Mouse (Mus musculus) right cerebral cortex, adult 18-20 months (tissue): ENCODE results near the gene Ddx18.

ENCODE experiments used
- DNase-seq: peaks from one replicate; pipeline ENCODE4 v3.0.0; 2022; ENCODE audit warnings: mixed read lengths

Ddx18 gene

DNA sequence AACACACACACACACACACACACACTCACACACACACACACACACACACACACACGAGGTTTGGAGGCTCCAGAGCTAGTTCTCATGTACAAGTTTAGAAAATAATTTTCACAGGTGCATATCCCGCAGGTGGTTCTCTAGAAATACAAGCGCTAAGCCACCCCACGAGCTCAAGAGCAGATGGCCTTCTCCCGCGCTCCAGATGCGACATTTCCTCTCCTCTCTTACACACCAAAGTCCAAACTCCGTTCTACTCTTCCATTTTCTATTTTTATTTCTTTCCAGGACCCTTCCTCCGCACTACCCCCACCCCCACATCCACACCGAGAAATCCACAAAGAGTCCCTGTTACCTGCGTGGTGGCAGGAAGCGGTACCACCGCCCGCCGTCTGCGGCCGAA, 40.7 kb downstream of the Ddx18 start:
- peak; percentile 47 for DNase-seq

DNA sequence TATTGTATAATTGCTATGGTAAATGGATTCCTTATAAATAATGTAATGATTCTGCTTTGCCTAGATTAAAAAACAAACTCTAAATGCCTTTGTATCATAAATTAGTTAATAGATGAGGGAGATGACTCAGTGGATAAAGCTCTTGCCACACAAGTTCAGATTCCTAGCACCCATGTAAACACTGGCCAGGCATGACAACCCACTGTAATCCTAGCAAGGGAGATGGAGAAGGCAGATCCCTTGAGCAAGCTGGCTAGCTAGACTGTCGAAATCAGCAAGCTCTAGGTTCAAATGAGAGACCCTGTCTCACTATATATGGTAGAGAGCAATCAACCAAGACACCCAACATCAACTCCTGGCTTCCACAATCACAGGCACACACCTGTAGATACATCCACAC, 49.2 kb downstream of the Ddx18 start:
- no peak for DNase-seq

- no peak for DNase-seq
These were observed 55.8 kb downstream of the Ddx18 start for GRCm38 (mm10) chr1:121511966-121512365.

GRCm38 (mm10) chr1:121511186-121511585, 56.6 kb downstream of the Ddx18 start:
- DNase-seq = no peak

DNA sequence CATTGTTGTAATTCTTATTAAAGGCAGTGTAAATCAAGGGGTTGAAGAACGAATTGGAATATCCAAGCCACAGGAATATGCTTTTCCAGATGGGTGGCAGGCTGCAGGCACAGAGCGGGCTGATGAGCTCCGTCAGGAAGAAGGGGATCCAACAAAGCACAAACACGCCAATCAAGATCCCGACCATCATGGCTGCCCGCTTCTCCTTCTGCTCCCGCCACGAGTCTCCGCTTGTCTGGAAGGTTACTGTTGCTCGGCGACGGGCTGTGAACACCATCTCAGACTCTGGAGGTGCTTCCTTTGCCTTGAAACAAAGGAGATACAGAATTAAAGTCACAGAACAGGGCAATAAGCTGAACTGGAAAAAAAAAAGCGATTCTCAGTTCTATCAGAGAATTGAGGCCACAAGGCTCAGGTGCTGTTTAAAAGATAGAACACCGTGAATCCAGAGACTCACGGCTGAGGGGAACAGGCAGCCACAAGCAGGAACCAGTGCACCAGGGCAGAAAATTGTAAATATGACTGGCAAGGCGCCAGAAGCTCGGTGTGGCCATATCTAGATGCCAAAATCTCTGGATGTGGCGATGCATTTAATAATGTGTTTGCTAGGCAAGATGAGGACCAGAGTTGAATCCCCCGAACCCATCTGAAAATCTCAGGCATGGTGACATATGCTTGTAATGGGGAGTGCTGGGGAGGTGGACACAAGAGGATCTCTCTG, 57.2 kb downstream of the Ddx18 start:
- no peak for DNase-seq

- no peak for DNase-seq
These were observed 59.1 kb downstream of the Ddx18 start for GRCm38 (mm10) chr1:121508729-121509128.
